Mouse (Mus musculus): ENCODE measurements around the gene Capn11. TPM values are rescaled to one million over a fixed set of nuclear protein-coding genes. Genes with fewer than 3 reads are reported as not detected.

The Capn11 gene
- polyA plus RNA-seq, 1 experiment from 2014 or later = 0.41 TPM

DNA sequence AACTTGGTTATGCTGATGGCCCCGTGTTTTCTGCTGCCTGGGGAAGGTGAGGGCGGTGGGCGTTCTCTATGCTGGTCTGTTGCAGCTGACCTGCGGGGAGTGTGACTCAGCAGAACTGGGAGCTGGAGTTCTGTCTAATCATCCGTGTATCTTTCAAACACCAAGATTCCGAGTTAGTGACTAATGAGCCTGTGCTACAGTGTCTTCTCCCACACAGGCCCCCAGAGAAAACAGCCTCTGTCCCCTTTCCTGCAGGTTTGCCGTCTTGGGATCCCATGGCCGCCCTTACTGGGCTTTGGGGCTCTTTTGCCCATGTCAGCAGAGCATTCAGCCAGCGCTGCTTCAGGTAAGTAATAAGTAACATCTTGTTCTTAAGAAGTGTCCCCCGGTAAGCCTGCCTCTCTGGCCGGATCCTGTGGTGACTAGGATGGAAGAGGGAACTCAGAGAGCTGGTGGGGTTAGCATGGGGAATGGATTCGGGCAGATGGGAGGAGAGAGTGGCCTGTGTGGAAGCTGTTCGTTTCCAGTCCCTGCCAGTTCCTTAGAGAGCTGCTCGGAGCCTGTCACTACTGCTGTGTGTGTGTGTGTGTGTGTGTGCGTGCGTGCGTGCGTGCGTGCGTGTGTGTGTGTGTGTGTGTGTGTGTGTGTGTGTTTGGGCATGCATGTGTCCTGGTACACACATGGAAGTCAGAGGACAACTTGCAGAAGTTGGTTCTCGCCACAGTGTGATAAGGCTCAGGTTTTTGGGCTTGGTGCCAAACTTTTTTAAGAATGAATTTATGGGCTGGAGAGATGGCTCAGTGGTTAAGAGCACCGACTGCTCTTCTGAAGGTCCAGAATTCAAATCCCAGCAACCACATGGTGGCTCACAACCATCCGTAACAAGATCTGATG is 36.3 kb upstream of the Capn11 start:
- Histone ChIP-seq H3K4me1 (peaks cover 70% of the 10 kb centered on the region), H3K9ac (no peak overlapping the region), H3K4me3 (no peak overlapping the region), H3K4me2 (no peak overlapping the region), H3K36me3 (peaks cover 6% of the 10 kb centered on the region; the same call in 1 of the 2 replicates), H3K27ac (peak overlapping the region; percentile 20; the same call in 1 of the 2 replicates), H3K27me3 (no peaks in the 10 kb centered on the region), H3K9me3 (no peaks in the 10 kb centered on the region)
- WGBS = 61% methylated on average over 23 of the region's 23 CpGs
- ATAC-seq (ENCODE audit: borderline replicate concordance, extremely low read depth, low FRiP score, low TSS enrichment) = no peak

DNA sequence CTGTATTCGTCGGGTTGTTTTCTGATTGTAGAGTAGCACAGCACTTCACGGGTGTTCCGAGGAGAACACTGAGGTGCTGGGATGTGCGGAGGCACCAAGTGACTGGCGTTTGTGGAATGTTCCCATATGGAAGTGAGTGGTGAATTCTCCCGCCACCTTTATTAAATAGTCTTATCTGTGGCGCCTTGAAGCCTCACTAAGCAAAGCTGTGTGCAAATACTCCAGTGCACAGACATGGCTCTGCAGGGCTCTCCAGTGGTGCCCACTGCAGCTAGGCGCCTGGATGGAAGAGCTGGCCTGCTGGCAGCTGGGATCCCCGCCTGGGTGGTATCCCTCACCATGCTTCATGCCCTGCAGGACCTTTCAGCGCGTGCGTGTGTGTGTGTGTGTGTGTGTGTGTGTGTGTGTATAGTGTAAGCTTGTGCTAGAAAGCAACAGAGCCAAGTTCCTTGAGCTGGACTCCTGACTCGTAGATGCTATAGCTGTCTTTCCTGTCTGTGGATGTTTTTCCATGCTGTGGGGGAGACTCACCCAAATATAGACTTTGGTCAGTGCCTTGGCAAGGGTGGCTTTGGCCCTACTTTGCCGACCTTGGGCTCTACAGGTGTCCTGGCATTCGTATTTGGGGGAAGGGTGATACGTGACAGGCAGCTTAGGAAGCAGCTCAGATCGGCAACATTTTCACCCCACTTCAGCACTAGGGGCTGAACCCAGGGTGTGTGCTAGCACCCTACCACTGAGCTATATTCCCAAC is 34.9 kb upstream of the Capn11 start:
- Histone ChIP-seq H3K4me2 (peak overlapping the region; percentile 35), H3K27me3 (no peaks in the 10 kb centered on the region), H3K36me3 (peaks cover 6% of the 10 kb centered on the region; the same call in 1 of the 2 replicates), H3K9ac (no peak overlapping the region), H3K9me3 (no peaks in the 10 kb centered on the region), H3K4me3 (no peak overlapping the region), H3K27ac (peak overlapping the region; percentile 81), H3K4me1 (peaks cover 55% of the 10 kb centered on the region)
- 34% methylated on average over 18 of the region's 18 CpGs for WGBS
- ATAC-seq (ENCODE audit: borderline replicate concordance, extremely low read depth, low FRiP score, low TSS enrichment) = peak; percentile 67

- peaks cover 57% of the 10 kb centered on the region for H3K4me1 ChIP-seq
- H3K27me3 ChIP-seq = no peaks in the 10 kb centered on the region
- 75% methylated on average over 5 of the region's 5 CpGs for WGBS
- H3K36me3 ChIP-seq = no peaks in the 10 kb centered on the region
- no peak overlapping the region for H3K4me2 ChIP-seq
- H3K27ac ChIP-seq = 0 out of 2 replicates have a peak overlapping the region, but pooled peaks have one; percentile 81
- no peak for ATAC-seq (ENCODE audit: borderline replicate concordance, extremely low read depth, low FRiP score, low TSS enrichment)
- no peak overlapping the region for H3K4me3 ChIP-seq
- no peaks in the 10 kb centered on the region for H3K9me3 ChIP-seq
- H3K9ac ChIP-seq = no peak overlapping the region
Measured at GRCm38 (mm10) chr17:45692159-45692558, 33.0 kb upstream of the Capn11 start.

DNA sequence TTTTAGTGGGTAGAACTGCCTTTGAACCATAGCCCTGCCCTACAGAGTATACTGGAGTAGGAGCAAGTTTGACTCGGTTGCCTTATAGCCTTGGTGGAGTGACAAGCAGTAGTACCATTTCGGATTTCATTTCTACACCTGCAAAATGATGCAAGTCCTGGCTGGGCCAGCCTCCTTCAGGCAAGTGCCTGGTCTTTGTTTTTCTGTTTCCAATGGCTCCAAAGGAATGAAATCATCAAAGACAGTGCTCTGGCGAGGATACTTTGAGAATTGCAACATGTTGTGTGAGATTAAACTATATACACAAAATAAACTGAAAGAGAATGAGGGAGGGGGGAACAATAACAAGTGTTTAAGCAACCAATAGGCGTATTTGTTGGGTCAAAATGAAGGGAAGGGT is 30.9 kb upstream of the Capn11 start:
- no peak overlapping the region for H3K4me3 ChIP-seq
- H3K4me1 ChIP-seq = peaks cover 49% of the 10 kb centered on the region
- WGBS = 82% methylated on average over 4 of the region's 4 CpGs
- H3K27ac ChIP-seq = no peak overlapping the region
- no peak for ATAC-seq (ENCODE audit: borderline replicate concordance, extremely low read depth, low FRiP score, low TSS enrichment)
- no peaks in the 10 kb centered on the region for H3K36me3 ChIP-seq
- no peak overlapping the region for H3K9ac ChIP-seq
- no peaks in the 10 kb centered on the region for H3K9me3 ChIP-seq
- no peaks in the 10 kb centered on the region for H3K27me3 ChIP-seq
- no peak overlapping the region for H3K4me2 ChIP-seq

DNA sequence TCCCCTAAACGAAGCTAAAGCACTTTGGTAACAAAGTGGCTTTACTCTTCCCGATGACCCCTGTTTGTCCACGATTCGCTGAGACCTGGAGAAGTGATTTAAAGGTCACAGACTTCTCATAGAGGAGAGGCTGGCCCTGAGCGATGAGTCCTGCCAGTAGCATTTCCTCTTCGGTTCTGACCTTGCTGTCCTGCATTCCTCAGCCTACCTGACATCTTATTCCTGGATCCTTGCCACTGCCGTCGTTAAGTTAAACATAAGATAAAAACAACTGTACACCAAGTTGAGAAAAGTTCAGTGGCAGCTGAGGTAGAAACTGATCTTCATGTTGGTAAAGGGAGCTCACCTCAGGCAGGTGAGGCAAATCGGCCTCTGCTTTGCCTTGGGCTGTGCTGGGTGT is 30.0 kb upstream of the Capn11 start:
- ATAC-seq (ENCODE audit: borderline replicate concordance, extremely low read depth, low FRiP score, low TSS enrichment) = no peak
- Histone ChIP-seq H3K9ac (no peak overlapping the region), H3K27me3 (no peaks in the 10 kb centered on the region), H3K4me2 (no peak overlapping the region), H3K9me3 (no peaks in the 10 kb centered on the region), H3K27ac (no peak overlapping the region), H3K4me3 (no peak overlapping the region), H3K36me3 (no peaks in the 10 kb centered on the region), H3K4me1 (peaks cover 51% of the 10 kb centered on the region)
- 62% methylated on average over 9 of the region's 9 CpGs for WGBS

DNA sequence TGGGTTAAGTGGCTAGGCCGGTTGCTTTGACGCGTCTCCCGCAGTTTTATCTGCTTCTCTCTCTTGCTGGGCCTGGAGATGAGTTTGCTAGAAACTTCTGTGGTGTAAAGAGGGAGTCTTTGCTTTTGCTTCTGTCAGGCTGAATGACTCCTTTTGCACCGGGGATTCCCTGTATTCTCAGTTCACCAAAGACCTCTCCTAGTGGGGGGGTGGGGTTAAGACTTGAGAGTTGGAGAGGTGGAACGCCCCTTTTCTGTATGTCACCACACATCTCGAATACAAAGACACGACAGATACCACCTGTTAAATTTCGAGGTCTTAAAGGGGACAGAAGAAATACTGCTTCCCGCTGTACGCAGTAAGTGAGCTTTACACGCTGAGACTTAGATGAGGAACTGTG is 27.6 kb upstream of the Capn11 start, which contains the start of gene Tmem63b:
Tmem63b (minus strand) TSS at position 190 of the 400 bp plus-strand sequence.
- Histone ChIP-seq H3K9ac (peak within 1 kb of the TSS; percentile 95), H3K36me3 (no peaks in the 10 kb centered on the region), H3K4me3 (peak within 1 kb of the TSS; percentile 93), H3K27ac (peak within 1 kb of the TSS; percentile 83), H3K4me2 (peak within 1 kb of the TSS; percentile 76), H3K27me3 (no peaks in the 10 kb centered on the region), H3K9me3 (no peaks in the 10 kb centered on the region), H3K4me1 (peaks cover 31% of the 10 kb centered on the region)
- WGBS = 5% methylated on average over 12 of the region's 12 CpGs
- ATAC-seq (ENCODE audit: borderline replicate concordance, extremely low read depth, low FRiP score, low TSS enrichment) = no peak

GRCm38 (mm10) chr17:45686093-45686619 is 27.0 kb upstream of the Capn11 start, which contains the start of gene Mrpl14:
Gene Mrpl14 (plus strand): TSS chr17:45686322.
- no peaks in the 10 kb centered on the region for H3K27me3 ChIP-seq
- WGBS = under 1% methylated on average over 40 of the region's 50 CpGs
- peak; percentile 90 for ATAC-seq (ENCODE audit: borderline replicate concordance, extremely low read depth, low FRiP score, low TSS enrichment)
- peak within 1 kb of the TSS; percentile 83 for H3K27ac ChIP-seq
- H3K9me3 ChIP-seq = no peaks in the 10 kb centered on the region
- peaks cover 31% of the 10 kb centered on the region for H3K4me1 ChIP-seq
- H3K9ac ChIP-seq = peak within 1 kb of the TSS; percentile 95
- no peaks in the 10 kb centered on the region for H3K36me3 ChIP-seq
- peak within 1 kb of the TSS; percentile 76 for H3K4me2 ChIP-seq
- peak within 1 kb of the TSS; percentile 93 for H3K4me3 ChIP-seq

- Histone ChIP-seq H3K4me1 (peaks cover 36% of the 10 kb centered on the region), H3K27ac (peak overlapping the region; percentile 83), H3K4me2 (peak overlapping the region; percentile 76), H3K9ac (peak overlapping the region; percentile 95), H3K4me3 (peak overlapping the region; percentile 93), H3K27me3 (no peaks in the 10 kb centered on the region), H3K9me3 (no peaks in the 10 kb centered on the region), H3K36me3 (no peaks in the 10 kb centered on the region)
- peak; percentile 68 for ATAC-seq (ENCODE audit: borderline replicate concordance, extremely low read depth, low FRiP score, low TSS enrichment)
- under 1% methylated on average over 57 of the region's 58 CpGs for WGBS
Measured at GRCm38 (mm10) chr17:45685171-45686092, 26.3 kb upstream of the Capn11 start.

GRCm38 (mm10) chr17:45684667-45685131 is 25.6 kb upstream of the Capn11 start:
- Histone ChIP-seq H3K9ac (peak overlapping the region; percentile 95), H3K4me2 (peak overlapping the region; percentile 76), H3K9me3 (no peaks in the 10 kb centered on the region), H3K36me3 (no peaks in the 10 kb centered on the region), H3K4me3 (peak overlapping the region; percentile 93), H3K27me3 (no peaks in the 10 kb centered on the region), H3K4me1 (peaks cover 36% of the 10 kb centered on the region), H3K27ac (peak overlapping the region; percentile 83)
- ATAC-seq (ENCODE audit: borderline replicate concordance, extremely low read depth, low FRiP score, low TSS enrichment) = no peak
- 26% methylated on average over 14 of the region's 14 CpGs for WGBS

GRCm38 (mm10) chr17:45682843-45683242 is 23.7 kb upstream of the Capn11 start:
- Histone ChIP-seq H3K4me3 (no peak overlapping the region), H3K9ac (no peak overlapping the region), H3K36me3 (0 out of 2 replicates have a peak, but pooled peaks cover 6% of the 10 kb centered on the region), H3K27me3 (no peaks in the 10 kb centered on the region), H3K27ac (no peak overlapping the region), H3K9me3 (no peaks in the 10 kb centered on the region), H3K4me1 (peaks cover 28% of the 10 kb centered on the region), H3K4me2 (no peak overlapping the region)
- no peak for ATAC-seq (ENCODE audit: borderline replicate concordance, extremely low read depth, low FRiP score, low TSS enrichment)
- 89% methylated on average over 4 of the region's 4 CpGs for WGBS

- Histone ChIP-seq H3K36me3 (peaks cover 16% of the 10 kb centered on the region), H3K27ac (no peak overlapping the region), H3K9me3 (no peaks in the 10 kb centered on the region), H3K9ac (no peak overlapping the region), H3K4me1 (peaks cover 17% of the 10 kb centered on the region), H3K4me3 (no peak overlapping the region), H3K27me3 (no peaks in the 10 kb centered on the region), H3K4me2 (no peak overlapping the region)
- WGBS = 100% methylated on average over 1 of the region's 1 CpGs
- no peak for ATAC-seq (ENCODE audit: borderline replicate concordance, extremely low read depth, low FRiP score, low TSS enrichment)
Measured at GRCm38 (mm10) chr17:45681588-45681987, 22.5 kb upstream of the Capn11 start.

Data from lung, embryonic 15.5 days (tissue).